Mouse (Mus musculus) cerebellum, postnatal 4 days (tissue): ENCODE data around the gene Prune1.
A peak's percentile ranks its signal among the peaks of the same experiment; 100 is the strongest.

Experiments
- DNase-seq, 2 experiments: peaks; one replicate each; pipeline ENCODE4 v3.0.0; 2022; ENCODE audit warnings: low spot score in 2 of 2, mixed read lengths in 1 of 2

The Prune1 gene

DNA sequence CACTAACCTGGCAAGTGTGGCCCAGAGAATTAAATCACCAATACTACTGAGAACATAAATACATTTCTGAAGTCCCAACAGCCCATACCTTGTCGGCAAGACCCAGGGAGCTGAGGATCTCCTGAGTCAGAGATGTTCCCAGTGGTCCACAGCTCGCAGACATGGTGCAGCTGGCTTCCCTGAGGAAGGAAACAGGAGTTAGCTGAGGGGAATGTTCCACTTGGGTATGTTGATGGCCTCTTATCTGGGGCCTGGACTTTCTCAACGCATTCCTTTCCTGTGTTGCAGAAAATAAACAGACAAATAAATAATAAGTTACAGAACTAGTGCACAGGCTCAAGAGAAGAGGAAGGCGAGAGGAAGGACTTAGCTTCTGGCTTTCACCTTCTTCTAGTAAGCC lies 24.4 kb upstream of the Prune1 start:
- no peak for DNase-seq

DNA sequence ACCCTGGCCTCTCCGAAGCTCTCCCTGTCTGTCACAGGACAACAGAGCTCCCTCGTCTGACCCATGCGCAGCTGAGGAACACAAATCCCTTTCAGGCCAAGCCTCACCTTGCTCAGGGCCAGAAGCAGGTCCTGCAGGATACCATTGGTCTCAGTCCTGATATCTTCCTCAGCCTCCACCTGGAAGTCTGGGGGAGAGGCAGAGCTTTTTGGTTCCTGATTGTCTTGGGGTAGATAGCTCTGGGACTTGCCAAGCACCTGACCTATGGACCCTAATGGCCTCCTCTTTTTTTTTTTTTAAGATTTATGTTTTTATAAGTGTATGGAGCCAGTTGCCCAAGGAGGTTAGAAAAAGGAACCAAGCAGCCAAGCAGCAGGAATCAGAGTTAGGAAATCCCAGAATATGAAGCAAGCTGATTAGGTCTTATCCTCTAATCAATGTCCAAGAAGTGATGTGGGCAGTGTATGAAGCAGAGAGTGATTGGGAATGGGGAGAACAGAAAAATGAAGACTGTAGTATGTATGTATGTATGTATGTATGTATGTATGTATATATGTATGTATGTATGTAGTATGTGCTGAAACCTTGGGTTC lies 19.4 kb upstream of the Prune1 start:
- DNase-seq: no peak

DNA sequence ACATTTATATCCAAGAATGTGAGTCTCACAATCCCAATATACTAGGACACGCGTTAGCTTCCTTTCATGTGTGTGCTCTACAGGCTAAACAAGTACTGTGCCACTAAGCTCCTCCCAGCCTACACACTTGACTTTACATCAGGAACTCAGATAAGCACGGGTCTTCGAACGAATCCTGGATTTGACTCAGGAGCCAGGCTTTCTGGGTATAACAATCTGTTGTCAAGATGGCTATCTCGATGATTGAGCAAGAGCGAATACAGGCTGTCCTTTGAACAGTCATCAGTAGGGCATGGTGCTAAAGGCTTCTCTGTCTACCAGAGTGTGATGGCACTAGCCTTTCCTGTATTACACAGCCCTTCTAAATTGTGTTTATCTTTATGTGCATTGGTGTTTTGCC lies 16.1 kb upstream of the Prune1 start:
- DNase-seq: no peak

DNA sequence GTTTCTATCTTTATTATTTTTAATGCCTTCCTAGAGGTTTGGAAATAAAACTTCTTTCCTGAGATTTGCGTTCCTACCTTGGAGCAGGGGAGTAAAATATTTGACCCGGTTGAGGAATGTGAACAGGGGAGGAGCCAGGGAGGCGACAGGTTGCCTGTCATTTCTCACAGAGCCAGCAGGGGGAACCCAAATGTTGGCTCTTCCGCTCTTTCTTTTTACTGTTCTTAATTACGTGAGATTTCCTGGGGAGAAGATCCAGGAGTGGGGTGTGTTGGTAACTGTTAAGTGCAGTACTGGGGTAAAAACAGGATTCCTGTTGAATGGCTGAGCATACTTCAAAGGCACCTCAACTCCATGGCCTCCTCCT lies 14.2 kb upstream of the Prune1 start:
- DNase-seq: peak in 1 of 2 experiments; percentile 25

DNA sequence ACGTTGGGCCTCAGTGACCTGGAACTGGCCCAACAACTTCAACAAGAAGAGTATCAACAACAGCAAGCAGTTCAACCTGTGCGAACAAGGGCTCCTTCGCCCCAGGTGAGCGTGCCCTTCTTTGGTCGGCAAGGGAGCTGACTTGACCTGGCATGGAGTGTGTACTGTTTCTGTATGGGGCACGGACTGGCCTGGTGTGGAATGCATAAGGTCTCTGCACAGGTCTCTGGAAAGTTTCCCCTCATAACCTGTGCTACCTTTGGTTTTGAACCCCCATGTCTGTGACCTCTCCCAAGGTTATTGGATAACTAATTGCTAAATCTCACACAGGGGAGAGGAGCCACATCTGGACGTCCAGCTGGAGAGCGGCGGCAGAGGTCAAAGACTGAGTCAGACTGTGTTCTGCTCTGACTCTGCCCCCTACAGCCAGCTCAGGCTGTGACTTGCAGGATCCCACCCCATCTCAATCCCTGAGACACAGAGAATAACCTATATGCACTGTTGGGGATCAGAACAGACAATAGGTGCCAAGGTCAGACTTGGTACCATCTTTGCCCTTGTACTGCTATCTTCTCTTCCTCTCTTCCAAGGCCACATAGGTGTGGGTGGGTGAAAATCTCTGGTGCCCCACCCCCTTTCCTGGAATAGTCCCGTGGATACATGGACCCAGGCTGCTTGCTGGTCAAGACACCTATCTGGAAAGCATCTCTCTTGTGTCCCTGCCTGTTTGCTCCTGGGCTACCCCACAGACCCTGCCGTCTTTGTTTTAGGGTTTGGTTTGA lies 13.6 kb upstream of the Prune1 start:
- no peak for DNase-seq

DNA sequence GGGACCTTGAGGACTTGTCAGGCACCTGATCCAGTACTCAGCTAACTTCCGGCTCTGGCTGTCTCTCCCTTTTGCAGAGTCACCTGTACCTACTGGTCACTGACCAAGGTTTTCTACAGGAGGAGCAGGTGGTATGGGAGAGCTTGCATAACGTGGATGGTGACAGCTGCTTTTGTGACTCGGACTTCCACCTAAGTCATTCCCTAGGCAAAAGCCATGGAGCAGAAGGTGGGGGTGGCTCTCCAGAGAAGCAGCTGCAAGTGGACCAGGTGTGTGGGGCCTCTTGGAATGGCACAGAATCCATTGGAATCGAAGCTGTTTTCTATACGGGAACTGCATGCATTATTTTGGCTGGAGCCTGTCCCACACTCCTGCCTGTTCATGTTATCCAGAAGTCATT lies 12.8 kb upstream of the Prune1 start:
- no peak for DNase-seq

DNA sequence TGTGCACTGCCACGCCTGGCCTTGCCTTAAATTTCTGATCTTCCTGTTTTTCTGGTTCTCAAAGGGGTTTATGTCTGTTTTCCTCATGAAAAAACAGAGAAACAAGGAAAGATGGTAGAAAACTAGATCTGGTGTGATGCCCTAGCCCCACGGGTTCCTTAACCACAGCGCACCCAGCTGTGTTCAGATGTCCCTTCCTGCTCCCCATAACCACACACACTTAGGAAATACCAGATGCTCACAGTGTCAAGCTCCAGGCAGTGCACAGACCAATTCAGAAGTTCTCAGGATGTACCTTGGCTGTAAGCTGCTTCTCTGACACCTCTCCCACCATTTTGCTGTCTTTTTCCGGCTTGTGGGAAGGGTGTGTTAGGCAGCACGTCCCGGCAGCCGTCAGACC lies 12.4 kb upstream of the Prune1 start:
- DNase-seq: no peak

DNA sequence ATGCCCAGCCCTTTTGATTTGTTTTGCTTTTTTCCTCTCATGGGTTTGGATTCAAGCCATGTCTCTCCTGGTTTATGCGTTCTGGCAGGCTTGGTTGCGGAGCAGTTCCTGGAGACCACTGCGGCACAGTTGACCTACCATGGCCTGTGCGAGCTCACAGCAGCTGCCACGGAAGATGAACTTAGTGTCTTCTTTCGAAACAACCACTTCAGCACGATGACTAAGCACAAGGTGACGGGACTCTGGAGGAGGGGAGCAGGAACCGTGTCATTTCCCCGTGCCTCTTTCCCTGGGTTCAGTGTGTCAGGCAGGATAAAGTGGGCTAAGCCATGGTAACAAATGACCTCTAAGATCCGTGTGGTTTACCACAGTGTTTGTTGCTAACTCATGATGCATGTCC lies 11.7 kb upstream of the Prune1 start:
- DNase-seq: no peak

DNA sequence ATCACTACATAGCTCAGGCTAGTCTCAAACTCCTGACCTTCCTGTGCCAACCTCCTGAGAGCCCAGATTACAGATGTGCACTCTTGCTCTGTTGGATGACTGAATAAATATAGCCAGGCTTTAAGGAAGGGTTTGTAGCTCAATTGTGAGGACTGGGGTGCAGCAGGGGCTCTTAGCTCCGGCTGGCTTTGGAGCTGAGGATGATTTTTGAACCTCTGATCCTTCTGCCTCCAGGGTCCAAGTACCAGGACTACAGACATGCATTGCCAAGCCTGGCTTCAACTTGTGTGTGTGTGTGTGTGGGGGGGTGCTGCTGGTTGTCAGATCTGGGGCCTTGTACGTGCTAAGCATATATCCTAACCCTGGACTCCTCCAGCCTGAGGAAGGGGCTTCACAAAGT lies 11.0 kb upstream of the Prune1 start:
- no peak for DNase-seq

DNA sequence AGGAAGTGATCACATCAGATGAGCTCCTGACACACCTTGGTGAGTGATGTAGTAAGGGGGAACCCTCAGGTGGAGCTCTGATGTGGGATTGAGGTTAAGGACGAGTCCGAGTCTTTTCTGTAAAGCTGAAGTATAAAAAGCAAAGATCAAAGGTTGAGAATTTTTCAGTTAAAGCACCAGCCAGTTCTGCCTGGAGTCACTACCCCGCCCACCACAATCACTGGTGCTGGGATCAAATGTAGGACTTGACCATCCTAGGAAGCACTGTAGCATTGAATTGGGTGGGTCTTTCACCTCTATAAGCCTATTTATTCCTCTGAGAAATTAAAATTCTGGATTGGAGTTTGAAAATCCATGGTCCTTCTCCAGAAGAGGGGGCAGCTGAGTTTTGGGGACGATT lies 9.2 kb upstream of the Prune1 start:
- DNase-seq: no peak

DNA sequence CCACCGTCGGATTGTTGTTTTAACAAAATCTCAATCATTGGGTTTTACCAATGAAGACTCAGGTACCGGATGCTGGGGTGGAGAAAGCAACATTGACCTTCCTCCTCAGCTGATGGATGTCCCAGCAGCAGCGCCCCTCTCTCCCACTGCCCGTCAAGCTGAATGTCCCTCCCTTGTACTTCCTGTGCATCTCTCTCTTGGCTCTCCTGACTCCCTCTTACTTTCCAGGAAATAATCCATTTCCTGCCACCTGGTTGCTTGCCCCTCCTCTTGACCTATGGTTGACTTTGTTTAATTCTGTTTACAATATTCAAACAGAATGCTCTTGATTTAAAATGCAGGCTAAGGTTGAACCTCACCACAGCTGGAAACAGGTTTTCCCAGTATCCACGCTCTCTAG lies 8.3 kb upstream of the Prune1 start:
- DNase-seq: no peak

DNA sequence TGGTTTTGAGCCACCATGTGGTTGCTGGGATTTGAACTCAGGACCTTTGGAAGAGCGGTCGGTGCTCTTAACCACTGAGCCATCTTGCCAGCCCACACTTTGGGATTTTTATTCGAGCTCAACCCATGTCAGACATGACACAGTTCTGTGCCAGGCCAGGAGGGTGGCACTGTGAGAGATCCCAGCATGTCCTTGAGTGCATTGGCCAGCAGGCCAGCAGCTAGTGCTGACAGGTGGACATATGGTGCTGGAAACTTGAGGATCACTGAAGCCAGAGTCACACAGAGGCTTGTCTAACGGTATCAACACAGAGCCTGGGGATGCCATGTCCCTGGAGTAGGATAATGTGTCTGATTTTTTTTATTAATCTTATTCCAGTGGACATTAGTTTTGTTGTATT lies 7.5 kb upstream of the Prune1 start:
- DNase-seq: no peak

DNA sequence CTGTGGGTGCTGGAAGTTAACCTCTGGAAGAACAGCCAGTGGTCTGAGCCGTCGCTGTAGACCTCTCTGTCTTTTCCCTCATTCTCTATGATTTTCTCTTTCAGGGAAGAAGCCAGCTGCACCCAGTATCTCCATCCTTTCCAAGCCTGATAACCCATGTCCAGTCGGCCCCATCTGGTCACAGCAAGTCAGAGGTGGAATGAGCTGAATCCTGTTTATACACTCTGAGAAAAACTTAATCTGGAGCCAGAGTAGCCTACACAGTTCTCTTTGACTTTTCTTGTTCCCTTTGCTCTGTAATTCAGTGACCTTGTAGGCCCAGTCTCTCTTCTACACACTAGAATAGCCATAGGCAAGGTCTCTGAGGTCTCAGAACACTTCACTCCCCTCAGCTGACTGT lies 5.7 kb upstream of the Prune1 start:
- DNase-seq: no peak

DNA sequence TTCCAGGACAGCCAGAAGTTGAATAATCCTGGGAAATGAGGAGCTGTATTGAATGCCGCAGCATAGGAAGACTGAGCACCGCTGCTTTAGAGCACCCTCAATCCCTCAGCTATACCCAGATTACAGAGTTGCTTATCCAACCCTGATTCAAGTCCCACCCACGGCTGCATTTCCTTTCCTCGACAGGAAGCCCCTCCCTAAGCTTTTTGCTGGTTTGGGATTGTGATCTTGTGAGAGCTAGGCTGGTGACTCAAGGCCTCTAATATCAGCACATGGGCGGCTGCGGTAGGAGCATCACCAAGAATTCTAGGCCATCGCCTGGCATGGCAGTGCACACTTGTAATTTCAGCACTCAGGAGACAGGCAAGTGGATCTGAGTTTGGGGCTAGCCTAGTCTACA lies 4.6 kb upstream of the Prune1 start:
- no peak for DNase-seq

DNA sequence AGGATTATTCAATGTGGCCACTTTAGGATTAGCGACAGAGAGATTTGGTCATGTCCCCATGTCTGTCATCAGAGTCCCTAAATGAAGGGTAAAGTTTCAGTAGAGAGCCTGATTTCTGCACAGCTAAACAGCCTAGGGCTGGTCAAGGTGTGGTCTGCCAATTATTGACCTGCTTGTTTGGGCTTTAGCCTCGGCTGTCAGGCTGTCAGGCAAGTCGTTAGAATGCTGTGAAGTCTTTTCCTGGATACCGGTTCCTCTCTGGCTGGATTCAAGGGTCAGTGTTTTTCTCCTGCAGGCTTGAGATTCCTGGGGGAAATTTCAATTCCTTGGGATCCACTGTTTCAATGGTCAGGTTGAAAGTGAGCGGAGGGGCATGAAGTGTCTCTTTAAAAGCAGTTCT lies 4.1 kb upstream of the Prune1 start:
- no peak for DNase-seq

DNA sequence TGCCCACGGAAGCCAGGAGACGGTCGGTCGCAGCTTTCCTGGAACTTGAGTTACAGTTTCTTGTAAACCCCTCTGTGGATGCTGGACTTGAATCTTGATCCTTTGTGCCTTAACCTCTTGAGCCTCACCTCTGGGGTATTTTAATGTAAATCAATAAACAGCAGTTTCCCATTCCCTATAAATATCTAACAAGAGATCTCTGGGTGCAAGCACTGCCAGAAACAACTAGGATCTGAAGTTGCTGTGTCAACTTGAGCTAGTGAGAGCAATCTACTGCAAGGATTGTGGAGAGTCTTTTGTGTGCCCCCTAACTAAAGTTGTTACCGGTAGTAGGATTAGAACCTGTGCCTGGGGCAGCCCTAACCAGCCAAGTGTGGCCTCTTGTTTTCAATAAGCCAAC lies 3.5 kb upstream of the Prune1 start:
- no peak for DNase-seq

DNA sequence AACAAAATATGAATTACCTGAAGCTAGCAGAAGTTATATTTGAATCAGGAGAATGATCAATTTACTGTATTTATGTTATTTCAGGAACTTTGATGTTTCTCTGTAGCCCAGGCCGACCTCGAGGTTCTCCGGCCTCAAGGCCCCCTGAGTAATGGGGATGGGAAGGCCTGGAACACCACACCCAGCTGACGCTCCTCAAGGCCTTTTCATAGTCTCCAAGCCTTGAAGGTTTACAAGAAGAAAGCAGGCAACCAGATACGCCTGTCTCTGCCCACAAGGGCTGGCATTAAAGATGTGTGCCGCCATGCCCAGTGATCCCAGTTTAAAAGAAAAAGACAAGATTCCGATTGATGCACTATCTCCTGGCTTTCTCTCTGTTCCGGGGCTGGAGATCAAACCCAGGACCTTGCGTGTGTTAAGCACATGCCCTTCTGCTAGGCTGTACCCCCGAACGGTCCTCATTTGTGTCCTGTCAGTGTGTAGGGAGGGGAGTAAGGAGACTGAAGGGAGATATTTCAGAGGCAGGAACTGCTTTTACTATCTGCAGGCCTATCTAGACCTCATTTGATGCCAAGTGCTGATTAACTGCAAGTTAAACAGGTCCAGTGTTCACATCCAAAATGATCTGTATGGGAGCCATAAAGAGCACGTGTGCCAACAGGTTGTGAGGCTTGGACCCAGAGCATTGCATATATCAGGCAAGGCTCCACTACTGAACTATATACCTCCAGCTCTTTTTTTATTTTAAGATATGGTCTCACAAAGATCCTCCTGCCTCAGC lies 2.8 kb upstream of the Prune1 start:
- DNase-seq: no peak

DNA sequence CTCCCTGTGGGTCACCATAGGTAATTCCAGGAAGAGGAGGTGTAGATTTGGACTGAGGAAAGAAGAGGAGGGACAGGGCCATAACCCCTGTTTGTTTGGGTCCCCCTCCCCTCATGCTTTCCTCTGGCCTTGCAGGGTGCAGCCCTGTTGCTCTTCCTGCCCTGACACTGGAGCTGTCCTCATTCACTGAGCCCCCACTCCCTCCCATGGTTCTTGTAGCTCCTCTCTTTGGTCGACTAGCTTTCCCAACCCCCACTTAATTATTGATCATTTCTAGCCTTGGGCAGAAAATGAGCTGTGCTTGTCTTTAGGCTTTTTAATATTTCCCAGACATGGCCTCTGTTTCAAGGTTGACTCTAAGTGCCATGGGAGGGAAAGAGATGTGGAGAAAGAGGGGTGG lies 2.2 kb upstream of the Prune1 start:
- DNase-seq: no peak

DNA sequence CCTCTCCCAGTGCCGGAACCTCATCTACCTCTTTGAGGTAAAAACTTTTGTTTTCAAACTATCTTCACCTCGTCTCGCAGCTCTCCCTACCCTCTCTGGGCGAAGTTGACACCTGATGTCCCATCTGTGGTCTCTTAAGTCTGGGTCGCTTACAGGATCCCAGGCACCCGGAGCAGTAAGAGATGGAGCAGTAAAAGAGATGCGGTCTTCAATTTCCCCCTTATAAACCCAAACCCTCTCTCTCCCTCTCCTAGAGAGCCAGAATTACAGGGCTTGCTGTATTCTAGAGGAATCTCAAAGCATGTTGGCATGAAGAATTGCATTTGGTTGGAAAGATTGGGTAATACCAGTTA lies 1.7 kb upstream of the Prune1 start:
- DNase-seq: no peak

DNA sequence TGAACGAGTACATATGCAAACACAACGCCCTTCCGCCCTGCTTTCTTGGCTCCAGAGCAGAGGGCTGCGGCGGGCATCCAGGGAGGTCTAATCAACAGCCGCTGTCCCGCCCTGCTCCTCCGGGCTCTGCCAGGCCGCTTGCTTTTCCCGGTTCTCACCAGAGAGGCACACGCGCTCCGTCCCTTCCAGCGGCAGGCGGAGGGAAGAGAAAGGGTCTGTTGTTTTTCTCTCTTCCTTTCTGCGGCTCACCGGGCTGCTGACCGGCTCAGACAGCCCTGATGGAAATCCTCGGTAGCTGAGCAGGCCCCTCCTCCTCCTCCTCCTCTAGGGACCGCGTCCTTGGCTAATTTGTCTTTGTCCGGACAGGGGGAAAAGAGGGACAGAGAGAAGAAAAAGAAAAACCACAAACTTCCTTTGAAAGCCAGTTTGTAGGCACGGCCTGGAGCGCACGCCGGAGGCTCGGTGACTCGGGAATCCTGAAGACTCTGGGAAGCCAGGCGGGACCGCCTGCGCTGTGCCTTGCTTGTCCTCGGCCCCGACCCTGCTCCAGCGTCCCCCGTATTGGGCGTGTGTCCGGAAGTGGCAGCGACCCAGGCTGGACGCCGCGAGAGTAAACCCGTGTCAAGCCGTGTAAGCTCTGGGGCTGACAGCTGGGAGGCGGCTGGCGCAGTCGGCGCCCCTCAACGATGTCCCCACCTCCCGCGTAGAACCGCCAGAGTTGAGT lies 1.2 kb upstream of the Prune1 start:
- peak; percentile 44 to 78 for DNase-seq

DNA sequence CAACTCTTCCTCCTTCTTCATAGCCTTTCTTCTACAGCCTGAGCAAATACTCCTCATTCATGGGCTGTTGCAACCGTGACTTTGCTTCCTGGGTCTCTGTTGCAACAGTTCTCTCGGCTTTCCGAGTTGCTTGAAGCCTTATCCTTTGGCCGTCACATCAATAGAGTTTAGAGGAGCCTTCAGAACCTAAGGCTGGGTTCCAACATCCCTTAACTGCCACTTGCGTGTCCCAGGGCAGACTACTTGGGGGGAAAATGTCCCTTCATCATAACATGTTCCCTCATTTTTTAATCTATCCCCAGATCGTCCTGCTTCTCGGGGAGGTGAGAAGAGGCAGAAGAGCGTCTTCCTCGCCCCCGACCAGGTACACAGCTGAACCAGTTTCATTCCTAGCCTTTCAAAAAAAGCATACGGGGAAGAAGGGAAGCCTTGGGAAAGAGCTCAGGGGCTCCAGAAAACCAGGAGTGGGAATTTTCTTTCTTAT lies 547 bp upstream of the Prune1 start:
- DNase-seq: peak in 1 of 2 experiments; percentile 4

DNA sequence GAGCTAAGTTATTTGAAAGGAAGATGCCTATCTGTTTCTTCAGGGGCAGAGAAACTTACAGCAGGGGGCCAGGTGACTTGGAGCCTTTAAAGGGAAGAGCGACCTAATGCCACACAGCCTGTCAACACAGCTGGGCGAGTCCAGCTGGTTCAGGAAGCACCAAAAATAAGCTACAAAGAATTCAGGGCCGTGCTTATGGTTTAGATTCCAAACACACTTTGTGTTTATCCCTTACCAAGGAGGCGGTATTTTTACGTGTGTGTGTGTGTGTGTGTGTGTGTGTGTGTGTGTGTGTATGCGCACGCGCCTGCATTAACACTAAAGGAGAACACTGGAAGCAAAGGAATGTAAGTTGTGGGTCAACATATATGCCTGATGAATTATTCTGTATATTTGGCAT lies 1.1 kb downstream of the Prune1 start:
- peak in 1 of 2 experiments; percentile 6 for DNase-seq
